Mouse (Mus musculus): ENCODE measurements around the gene Fam166b. TPM values are rescaled to one million over a fixed set of nuclear protein-coding genes. Genes with fewer than 3 reads are reported as not detected.
A peak's percentile ranks its signal among the peaks of the same experiment; 100 is the strongest.

The Fam166b gene
- polyA plus RNA-seq, 1 experiment: 15.8 TPM

- no peak for DNase-seq
- Histone ChIP-seq H3K4me3 (replicated peaks; ENCODE audit: extremely low read depth, low read depth, low read length) (no peak overlapping the region), H3K4me1 (ENCODE audit: control insufficient read depth, insufficient read depth, low read length) (peaks cover 13% of the 10 kb centered on the region)
- no peak for TF ChIP-seq CTCF (IDR thresholded peaks at IDR 0.05; ENCODE audit: insufficient read depth, low read length)
- TF ChIP-seq POLR2A (IDR thresholded peaks at IDR 0.05; ENCODE audit: borderline replicate concordance, extremely low read depth, low read depth, low read length): no peak
- WGBS: 79% methylated on average over 20 of the region's 20 CpGs
Observed at GRCm38 (mm10) chr4:43423267-43423934, 5.5 kb downstream of the Fam166b start.

- peak; percentile 3 for DNase-seq
- peaks cover 10% of the 10 kb centered on the region for H3K4me1 ChIP-seq (ENCODE audit: control insufficient read depth, insufficient read depth, low read length)
- H3K4me3 ChIP-seq (replicated peaks; ENCODE audit: extremely low read depth, low read depth, low read length): no peak overlapping the region
- TF ChIP-seq CTCF (IDR thresholded peaks at IDR 0.05; ENCODE audit: insufficient read depth, low read length): no peak
- TF ChIP-seq POLR2A (IDR thresholded peaks at IDR 0.05; ENCODE audit: borderline replicate concordance, extremely low read depth, low read depth, low read length): no peak
- 80% methylated on average over 28 of the region's 28 CpGs for WGBS
Observed at GRCm38 (mm10) chr4:43421632-43422240, 7.2 kb downstream of the Fam166b start.

GRCm38 (mm10) chr4:43420305-43420704 is 8.6 kb downstream of the Fam166b start:
- DNase-seq: peak; percentile 77
- WGBS: 1% methylated on average over 6 of the region's 6 CpGs
- TF ChIP-seq CTCF (IDR thresholded peaks at IDR 0.05; ENCODE audit: insufficient read depth, low read length) (peak; percentile 86), POLR2A (IDR thresholded peaks at IDR 0.05; ENCODE audit: borderline replicate concordance, extremely low read depth, low read depth, low read length) (0 out of 2 replicates have a peak, but pooled peaks have one; percentile 12)
- Histone ChIP-seq H3K4me3 (replicated peaks; ENCODE audit: extremely low read depth, low read depth, low read length) (no peak overlapping the region), H3K4me1 (ENCODE audit: control insufficient read depth, insufficient read depth, low read length) (peaks cover 10% of the 10 kb centered on the region)

GRCm38 (mm10) chr4:43419801-43420281 is 9.1 kb downstream of the Fam166b start:
- DNase-seq: peak; percentile 26
- Histone ChIP-seq H3K4me1 (ENCODE audit: control insufficient read depth, insufficient read depth, low read length) (peaks cover 10% of the 10 kb centered on the region), H3K4me3 (replicated peaks; ENCODE audit: extremely low read depth, low read depth, low read length) (no peak overlapping the region)
- WGBS: 29% methylated on average over 9 of the region's 9 CpGs
- TF ChIP-seq POLR2A (IDR thresholded peaks at IDR 0.05; ENCODE audit: borderline replicate concordance, extremely low read depth, low read depth, low read length) (no peak), CTCF (IDR thresholded peaks at IDR 0.05; ENCODE audit: insufficient read depth, low read length) (no peak)

GRCm38 (mm10) chr4:43418973-43419656 is 9.8 kb downstream of the Fam166b start:
- H3K4me3 ChIP-seq (replicated peaks; ENCODE audit: extremely low read depth, low read depth, low read length): no peak overlapping the region
- no peak for TF ChIP-seq CTCF (IDR thresholded peaks at IDR 0.05; ENCODE audit: insufficient read depth, low read length)
- 0 out of 2 replicates have a peak, but pooled peaks have one; percentile 29 for TF ChIP-seq POLR2A (IDR thresholded peaks at IDR 0.05; ENCODE audit: borderline replicate concordance, extremely low read depth, low read depth, low read length)
- DNase-seq: peak; percentile 10
- WGBS: 44% methylated on average over 15 of the region's 15 CpGs
- H3K4me1 ChIP-seq (ENCODE audit: control insufficient read depth, insufficient read depth, low read length): peaks cover 10% of the 10 kb centered on the region

- peak; percentile 6 for DNase-seq
- WGBS: 46% methylated on average over 4 of the region's 4 CpGs
- no peak for TF ChIP-seq POLR2A (IDR thresholded peaks at IDR 0.05; ENCODE audit: borderline replicate concordance, extremely low read depth, low read depth, low read length)
- TF ChIP-seq CTCF (IDR thresholded peaks at IDR 0.05; ENCODE audit: insufficient read depth, low read length): no peak
- no peak overlapping the region for H3K4me3 ChIP-seq (replicated peaks; ENCODE audit: extremely low read depth, low read depth, low read length)
- peaks cover 10% of the 10 kb centered on the region for H3K4me1 ChIP-seq (ENCODE audit: control insufficient read depth, insufficient read depth, low read length)
Observed at GRCm38 (mm10) chr4:43418450-43418849, 10.5 kb downstream of the Fam166b start.

- WGBS: 61% methylated on average over 16 of the region's 16 CpGs
- peak; percentile 12 for DNase-seq
Observed at GRCm38 (mm10) chr4:43417269-43418062, 11.5 kb downstream of the Fam166b start.

GRCm38 (mm10) chr4:43416071-43416490 is 12.9 kb downstream of the Fam166b start:
- peak; percentile 3 for DNase-seq
- TF ChIP-seq CTCF (IDR thresholded peaks at IDR 0.05; ENCODE audit: insufficient read depth, low read length): no peak
- Histone ChIP-seq H3K4me3 (replicated peaks; ENCODE audit: extremely low read depth, low read depth, low read length) (no peak overlapping the region), H3K4me1 (ENCODE audit: control insufficient read depth, insufficient read depth, low read length) (peaks cover 15% of the 10 kb centered on the region)
- 93% methylated on average over 22 of the region's 22 CpGs for WGBS

More at GRCm38 (mm10) chr4:43417269-43418062, 11.5 kb downstream of the Fam166b start:
- TF ChIP-seq CTCF (IDR thresholded peaks at IDR 0.05; ENCODE audit: insufficient read depth, low read length) (no peak), POLR2A (IDR thresholded peaks at IDR 0.05; ENCODE audit: borderline replicate concordance, extremely low read depth, low read depth, low read length) (no peak)
- Histone ChIP-seq H3K4me1 (ENCODE audit: control insufficient read depth, insufficient read depth, low read length) (peaks cover 10% of the 10 kb centered on the region), H3K4me3 (replicated peaks; ENCODE audit: extremely low read depth, low read depth, low read length) (no peak overlapping the region)

Data from lung, adult 2 months (tissue).